Mouse (Mus musculus) spleen, postnatal 10 days (tissue): ENCODE data around the gene Six5.

Experiments
- DNase-seq, 2 experiments: peaks; one replicate each; pipeline ENCODE4 v3.0.0; 2021 to 2022; ENCODE audit warnings: low spot score in 2 of 2

Six5 gene

DNA sequence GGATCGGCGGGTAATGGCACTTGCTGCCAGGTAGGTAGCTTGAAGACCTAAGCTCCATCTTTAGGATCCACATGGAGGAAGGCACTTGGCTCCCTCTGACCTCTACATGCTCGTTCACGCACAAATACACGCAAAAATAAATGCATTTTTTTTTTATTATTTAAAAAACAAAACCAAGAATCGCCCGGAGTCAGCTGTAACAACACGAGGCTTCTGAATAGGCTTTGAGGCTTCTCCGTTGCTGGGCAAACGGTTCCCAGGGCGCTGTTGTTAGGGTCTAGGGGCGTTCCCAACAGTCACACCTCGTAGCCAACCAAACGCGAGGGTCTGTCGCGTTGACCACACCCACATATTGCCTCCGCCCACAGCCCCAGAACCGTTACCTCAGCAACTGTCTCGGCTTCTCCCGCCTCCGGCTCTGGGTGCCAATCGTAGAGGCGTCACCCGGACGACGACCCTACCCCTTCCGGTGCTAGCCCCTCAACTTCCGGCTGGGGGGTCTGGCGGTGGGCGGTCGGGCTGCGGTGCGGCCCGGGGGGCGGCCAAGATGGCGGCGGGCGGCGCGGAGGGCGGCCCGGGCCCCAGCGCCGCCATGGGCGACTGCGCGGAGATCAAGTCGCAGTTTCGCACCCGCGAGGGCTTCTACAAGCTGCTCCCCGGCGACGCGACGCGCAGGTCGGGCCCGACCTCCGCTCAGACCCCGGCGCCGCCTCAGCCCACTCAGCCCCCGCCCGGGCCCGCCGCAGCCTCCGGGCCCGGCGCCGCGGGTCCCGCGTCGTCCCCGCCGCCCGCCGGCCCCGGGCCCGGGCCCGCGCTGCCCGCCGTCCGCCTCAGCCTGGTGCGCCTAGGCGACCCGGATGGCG, 18.4 kb upstream of the Six5 start, which contains the start of gene Dmwd:
Dmwd (plus strand) TSS at position 505 of the 863 bp plus-strand sequence.
- peak; percentile 72 to 87 for DNase-seq

DNA sequence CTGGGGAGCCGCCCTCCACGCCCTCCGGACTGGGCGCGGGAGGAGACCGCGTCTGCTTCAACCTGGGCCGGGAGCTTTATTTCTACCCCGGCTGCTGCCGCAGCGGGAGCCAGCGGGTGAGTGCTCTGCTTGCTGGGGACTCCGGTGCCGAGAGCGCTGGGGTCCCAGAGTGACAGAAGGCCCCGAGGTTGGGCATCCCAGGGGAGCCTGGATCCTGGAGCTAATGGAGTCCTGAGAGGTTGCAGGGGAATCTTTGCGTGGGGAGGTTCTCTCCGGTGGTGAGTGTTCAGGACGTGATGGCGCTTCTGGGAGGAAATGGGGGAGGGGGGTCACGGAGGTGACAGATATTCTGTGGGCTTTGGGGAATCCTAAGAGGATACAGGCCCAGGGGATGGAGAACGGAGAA, 17.8 kb upstream of the Six5 start:
- DNase-seq = peak; percentile 50 to 58

DNA sequence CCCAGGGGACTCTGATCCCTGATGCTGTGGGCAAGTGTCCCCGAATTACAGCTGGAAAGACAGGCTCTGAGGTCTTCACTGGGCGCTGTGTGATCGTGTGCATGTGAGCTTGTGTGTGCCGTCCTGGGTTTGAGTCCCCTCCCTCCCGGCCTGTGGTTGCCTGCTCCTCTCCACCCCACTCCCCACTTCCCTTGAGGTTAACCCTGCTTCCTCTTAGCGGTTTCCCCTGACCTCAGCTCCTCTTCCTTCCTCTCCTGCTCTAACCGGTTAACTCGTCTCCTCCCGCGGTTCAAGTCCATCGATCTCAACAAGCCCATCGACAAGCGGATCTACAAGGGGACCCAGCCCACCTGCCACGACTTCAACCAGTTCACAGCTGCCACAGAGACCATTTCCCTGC, 16.6 kb upstream of the Six5 start:
- peak; percentile 55 to 74 for DNase-seq

DNA sequence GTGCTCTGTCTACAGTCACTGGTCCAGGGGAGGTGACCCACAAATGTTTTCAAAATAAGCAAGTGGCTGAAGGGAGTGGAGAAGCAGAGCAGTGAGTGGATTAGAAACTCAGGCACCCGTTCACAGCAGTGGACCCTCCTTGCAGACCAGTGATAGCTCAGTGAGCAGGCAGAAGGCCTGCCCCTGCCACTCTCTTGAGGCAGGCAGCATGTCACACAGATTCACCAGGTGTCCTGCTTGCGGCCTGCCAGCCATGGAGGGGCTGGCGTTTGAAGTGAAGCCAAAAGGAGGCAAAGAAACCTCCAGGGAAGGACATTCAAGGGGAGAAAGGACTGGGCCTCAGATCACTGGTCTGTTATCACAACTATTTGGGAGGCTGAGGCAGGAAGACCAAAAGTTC, 15.7 kb upstream of the Six5 start:
- no peak for DNase-seq

DNA sequence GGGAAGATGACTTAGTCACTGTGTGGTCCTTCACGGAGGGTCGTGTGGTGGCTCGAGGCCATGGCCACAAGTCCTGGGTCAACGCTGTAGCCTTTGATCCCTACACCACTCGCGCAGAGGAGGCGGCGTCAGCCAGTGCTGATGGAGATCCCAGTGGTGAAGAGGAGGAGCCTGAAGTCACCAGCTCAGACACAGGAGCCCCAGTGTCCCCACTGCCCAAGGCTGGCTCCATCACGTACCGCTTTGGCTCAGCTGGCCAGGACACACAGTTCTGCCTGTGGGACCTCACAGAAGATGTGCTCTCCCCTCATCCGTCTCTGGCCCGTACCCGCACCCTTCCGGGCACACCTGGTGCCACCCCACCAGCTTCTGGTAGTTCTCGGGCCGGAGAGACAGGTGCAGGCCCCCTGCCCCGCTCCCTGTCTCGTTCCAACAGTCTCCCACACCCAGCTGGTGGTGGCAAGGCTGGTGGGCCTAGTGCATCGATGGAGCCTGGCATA, 13.9 kb upstream of the Six5 start:
- peak in 1 of 2 experiments; percentile 23 for DNase-seq

DNA sequence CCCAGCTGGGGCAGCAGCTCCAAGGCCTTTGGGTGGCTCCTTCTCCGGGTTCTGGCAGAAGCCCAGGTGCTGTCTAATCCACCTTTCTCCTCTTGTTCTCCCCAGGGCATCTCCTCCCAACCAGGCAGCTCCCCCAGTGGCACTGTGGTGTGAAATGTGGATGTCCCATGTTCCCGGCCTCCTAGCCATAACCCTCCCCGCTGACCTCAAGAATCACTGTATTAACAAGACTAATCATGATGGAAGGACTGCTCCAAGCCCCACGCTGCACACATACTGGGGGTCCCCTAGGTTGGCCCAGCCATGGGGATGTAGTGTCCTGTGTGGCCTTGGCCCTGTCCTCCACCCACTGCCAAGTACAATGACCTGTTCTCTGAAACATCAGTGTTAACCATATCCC, 12.2 kb upstream of the Six5 start:
- DNase-seq = peak in 1 of 2 experiments; percentile 10

DNA sequence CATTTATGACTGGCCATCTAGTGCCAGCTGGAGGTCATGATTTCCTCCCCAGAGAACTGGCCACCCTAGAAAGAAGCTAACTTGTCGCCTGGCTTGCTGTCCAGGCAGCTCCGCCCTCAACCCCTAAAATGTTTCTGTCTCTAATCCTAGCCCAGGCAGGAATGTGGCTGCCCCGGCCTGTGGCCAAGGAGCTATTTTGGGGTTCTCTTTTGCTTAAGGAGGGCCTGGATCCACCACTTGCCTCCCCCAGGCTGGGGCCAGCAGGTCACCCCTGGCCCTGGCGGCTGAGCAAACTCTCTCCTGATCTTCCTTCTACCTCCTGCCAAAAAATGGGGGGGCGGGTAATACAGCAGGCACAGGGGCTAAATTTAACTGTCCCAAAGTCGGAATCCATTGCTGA, 11.3 kb upstream of the Six5 start:
- DNase-seq = peak; percentile 8 to 23

DNA sequence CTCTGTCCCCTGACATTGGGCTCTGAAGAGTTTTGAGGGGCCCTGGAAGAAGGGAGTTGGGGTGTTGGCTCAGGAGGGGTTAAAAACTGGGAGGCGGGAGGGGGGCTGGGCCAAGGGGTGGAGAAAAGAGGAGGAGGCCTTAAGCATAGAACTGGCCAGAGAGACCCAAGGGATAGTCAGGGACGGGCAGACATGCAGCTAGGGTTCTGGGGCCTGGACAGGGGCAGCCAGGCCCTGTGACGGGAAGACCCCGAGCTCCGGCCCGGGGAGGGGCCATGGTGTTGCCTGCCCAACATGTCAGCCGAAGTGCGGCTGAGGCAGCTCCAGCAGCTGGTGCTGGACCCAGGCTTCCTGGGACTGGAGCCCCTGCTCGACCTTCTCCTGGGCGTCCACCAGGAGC, 10.7 kb upstream of the Six5 start, which contains the start of gene Dmpk:
Dmpk (plus strand) TSS at position 149 of the 400 bp plus-strand sequence.
- DNase-seq = peak in 1 of 2 experiments; percentile 22

DNA sequence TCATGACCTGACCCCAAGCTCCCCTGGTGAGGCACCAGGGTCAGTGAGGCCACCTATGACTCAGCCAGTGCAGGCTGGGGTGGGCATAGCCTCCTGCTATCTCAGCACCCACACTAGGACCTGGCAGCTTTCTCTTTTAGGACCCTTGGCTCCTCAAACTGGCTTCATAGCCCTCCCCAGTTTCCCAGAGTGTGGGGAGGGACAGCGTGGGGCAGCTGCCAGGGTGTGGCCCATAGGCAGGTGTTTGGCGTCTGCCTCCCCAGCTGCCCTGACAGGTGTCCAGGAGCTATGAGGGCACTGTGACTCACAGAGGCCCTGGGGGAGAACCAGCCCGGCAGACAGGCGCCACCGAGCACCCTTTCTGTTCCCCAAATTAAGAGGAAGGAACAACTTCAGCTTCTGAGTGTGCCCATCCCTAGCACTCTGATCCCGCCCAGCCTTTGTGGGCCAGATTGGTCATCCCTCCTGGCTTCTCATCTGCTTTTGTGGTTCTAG, 10.1 kb upstream of the Six5 start:
- peak; percentile 39 to 69 for DNase-seq

DNA sequence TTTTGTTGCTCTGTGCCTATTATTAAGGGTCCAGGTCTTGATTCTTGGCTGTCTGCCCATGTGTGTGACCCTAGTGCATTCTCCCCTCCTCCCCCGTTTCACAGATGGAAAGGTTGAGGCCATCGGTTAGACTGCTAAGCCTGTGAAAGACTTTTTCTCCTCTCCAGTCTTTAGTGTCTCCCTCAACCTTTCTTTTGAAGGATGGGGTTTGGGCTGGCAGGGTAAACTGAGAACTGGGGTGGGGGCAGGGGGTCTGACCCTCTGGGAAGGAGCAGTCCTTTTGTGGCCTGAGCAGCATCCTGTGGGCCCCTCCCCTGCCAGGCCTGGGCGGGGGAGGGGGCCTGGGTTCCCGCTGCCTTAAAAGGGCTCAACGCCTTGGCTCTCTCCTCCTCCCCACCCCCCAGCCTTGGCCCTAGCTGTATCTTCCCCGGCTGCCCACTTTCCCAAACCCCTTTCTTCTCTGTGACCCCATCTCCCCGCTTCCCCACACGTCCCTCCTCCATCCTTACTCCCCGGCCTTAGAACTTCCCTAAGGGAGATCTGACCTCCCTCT, 9.4 kb upstream of the Six5 start:
- no peak for DNase-seq

DNA sequence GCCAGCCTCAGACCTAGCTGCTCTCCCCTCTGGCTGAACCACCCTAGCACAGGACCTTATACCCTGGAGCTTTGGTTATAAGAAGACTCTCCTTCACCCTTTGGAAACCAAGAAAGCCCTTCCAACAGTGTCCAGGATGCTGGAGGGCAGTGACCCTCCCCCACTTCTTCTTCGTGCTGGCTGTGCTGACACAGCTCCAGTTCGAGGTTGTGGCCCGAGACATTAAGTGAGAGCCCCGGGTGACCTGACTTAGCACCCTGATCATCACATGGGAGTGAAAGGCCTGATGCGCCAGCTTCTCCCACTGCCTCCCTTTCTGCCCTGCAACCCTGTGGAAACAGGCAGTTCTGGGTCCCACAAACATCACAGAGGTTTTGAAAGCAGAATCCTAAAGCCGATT, 8.9 kb upstream of the Six5 start:
- DNase-seq = peak; percentile 14 to 24

DNA sequence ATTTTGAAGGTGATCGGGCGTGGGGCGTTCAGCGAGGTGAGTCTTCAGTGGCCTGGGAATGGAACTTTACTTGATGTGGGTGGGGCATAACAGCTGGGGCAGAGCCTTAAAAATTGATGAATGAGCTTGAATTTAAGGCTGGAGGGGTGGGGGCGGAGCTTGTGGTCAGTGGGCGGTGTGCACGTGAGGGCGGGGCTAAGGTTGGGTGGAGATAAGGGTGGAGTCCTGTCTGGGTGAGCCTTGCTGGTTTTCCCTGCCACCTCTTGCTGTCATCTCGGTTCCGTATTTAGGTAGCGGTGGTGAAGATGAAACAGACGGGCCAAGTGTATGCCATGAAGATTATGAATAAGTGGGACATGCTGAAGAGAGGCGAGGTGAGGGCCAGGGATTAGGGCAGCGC, 8.4 kb upstream of the Six5 start:
- peak; percentile 51 to 88 for DNase-seq

DNA sequence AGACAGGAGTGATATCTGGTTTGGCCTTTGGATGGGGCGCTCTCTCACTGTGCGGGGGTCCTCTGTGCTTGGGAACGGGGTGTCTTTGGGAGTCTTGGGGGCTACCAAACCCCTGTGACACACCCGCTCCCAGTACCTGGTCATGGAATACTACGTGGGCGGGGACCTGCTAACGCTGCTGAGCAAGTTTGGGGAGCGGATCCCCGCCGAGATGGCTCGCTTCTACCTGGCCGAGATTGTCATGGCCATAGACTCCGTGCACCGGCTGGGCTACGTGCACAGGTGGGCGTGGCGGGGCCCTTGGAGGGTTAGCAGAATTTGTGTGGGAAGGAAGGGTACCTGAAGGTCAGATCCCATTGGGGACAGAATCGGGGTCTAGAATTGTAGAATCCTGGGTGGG, 7.6 kb upstream of the Six5 start:
- DNase-seq = peak in 1 of 2 experiments; percentile 21

DNA sequence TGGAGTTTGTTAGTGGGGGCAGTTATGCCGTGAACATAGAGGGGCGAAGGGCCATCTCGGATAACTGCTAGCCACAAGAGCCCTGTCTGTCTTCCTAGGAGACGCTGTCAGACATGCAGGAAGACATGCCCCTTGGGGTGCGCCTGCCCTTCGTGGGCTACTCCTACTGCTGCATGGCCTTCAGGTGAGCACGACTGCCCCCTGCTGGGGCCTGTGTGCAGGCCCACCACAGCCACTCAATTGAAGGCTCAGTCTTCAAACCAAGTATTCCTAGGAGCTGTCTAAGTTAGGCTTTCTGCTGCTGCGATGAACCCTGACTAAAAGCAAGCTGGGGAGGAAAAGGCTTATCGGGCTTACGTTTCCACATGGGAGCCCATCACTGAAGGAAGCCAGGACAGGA, 5.6 kb upstream of the Six5 start:
- DNase-seq = peak; percentile 67 to 85

DNA sequence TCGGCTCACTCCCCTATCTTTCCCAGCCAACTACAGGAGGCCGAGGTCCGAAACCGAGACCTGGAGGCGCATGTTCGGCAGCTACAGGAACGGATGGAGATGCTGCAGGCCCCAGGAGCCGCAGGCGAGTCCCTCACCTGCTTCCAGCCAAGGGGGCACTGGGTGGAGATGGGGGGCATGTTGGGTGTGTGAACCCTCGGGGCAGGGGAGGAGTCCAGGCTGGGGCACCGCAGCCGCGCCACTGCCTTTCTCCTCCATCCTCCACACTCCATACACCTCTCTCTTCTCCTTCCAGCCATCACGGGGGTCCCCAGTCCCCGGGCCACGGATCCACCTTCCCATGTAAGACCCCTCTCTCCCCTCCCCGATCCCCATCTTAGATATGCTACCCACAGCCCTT, 2.5 kb upstream of the Six5 start:
- no peak for DNase-seq

DNA sequence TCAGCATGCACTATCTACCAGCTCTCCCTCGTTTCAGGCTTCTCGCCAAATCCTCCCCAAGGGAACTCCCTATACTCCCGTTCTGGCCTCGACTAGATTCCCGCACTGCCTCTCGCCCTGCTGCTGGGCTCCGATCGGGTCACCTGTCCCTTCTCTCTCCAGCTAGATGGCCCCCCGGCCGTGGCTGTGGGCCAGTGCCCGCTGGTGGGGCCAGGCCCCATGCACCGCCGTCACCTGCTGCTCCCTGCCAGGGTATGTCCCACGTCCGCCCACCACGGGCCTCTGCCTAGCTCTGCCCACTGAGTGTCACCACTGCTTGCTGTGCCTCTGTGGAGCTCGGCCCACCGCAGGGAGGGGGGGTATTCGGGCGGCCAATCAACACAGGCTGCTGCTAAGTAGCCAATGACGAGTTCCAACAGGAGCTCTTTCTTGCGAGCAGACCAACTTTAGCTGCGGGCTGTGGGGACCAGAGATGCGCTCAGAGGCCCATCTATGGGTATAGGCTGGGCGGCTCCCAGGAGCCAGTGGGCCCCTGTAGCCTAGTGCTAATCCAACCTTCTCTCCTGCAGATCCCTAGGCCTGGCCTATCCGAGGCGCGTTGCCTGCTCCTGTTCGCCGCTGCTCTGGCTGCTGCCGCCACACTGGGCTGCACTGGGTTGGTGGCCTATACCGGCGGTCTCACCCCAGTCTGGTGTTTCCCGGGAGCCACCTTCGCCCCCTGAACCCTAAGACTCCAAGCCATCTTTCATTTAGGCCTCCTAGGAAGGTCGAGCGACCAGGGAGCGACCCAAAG, 1.8 kb upstream of the Six5 start:
- peak; percentile 38 to 49 for DNase-seq

DNA sequence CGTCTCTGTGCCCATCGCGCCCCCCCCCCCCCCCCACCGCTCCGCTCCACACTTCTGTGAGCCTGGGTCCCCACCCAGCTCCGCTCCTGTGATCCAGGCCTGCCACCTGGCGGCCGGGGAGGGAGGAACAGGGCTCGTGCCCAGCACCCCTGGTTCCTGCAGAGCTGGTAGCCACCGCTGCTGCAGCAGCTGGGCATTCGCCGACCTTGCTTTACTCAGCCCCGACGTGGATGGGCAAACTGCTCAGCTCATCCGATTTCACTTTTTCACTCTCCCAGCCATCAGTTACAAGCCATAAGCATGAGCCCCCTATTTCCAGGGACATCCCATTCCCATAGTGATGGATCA, 1.2 kb upstream of the Six5 start:
- peak; percentile 88 to 91 for DNase-seq

DNA sequence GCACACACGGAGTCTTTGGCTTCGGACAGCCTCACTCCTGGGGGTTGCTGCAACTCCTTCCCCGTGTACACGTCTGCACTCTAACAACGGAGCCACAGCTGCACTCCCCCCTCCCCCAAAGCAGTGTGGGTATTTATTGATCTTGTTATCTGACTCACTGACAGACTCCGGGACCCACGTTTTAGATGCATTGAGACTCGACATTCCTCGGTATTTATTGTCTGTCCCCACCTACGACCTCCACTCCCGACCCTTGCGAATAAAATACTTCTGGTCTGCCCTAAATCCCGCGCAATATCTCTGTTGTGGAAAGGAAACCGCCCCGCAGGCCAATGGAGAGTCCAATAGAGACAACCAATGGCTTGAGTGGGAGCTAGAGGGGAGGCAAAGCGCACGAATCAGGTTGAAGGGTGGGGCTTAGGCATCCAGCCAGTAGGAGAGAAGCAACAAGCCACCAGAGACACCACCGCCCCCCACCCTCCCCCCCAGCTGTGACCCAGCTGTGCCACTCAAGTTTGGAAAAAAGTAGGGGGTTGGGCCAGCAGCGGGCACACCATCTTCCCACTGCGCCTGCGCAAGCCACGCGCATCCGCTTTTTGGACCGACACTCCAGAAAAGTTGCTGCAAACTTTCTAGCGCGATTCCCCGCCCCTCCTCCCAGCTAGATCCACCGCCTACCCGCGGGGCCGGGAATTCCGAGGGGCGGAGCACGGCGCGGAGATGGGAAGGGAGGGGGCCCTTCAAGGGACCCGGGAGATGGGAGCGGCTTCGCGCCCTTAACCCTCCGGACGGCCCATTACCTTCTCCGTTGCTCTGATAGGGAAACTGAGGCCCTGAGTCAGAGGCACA, 633 bp upstream of the Six5 start:
- DNase-seq = peak; percentile 69 to 87

DNA sequence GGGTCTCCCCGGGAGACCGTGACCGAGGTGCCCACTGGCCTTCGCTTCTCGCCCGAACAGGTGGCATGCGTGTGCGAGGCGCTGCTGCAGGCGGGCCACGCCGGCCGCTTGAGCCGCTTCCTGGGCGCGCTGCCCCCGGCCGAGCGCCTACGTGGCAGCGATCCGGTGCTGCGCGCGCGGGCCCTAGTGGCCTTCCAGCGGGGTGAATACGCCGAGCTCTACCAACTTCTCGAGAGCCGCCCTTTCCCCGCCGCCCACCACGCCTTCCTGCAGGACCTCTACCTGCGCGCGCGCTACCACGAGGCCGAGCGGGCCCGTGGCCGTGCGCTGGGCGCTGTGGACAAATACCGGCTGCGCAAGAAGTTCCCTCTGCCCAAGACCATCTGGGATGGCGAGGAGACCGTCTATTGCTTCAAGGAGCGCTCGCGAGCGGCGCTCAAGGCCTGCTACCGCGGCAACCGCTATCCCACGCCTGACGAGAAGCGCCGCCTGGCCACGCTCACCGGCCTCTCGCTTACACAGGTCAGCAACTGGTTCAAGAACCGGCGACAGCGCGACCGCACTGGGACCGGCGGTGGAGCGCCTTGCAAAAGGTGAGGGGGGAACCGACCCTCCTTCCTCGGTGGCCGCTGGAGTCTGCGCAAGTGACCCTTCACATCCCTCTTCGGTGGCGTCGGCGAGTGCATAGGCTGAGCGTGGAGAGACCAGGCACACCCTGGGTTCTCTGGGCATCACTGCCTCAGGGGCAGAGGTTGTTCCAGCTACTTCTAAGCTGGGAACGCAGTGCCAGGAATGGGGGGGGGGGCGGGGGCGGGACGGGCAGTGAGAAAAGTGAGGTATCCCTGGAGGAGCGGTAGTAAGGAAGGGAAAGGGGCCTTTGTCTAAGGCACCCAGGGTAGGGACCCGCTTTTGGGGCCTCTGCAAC, 694 bp downstream of the Six5 start:
- peak; percentile 46 to 62 for DNase-seq

DNA sequence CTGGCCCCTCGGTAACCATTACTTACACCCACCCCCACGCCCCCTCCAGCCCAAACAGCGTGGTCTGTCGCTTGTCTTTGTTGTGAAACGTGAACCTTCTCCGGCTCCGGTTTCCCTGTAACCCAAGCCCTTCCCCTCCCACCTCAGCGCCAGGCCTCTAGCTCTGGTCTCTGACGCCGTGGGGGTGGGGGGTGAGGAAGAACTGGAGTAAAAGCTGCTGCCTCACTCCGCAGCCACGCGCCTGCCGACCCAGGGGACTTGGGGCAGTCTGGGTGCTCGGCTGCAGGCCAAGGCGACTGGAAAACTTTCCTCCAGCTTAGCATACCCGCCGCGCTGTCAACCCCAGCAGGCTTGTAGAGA, 1.3 kb downstream of the Six5 start:
- peak in 1 of 2 experiments; percentile 38 for DNase-seq
